Mouse (Mus musculus) kidney, adult 2 months (tissue): Measurements from ENCODE around the gene Haus2. TPM values are rescaled to one million over a fixed set of nuclear protein-coding genes. Genes with fewer than 3 reads are reported as not detected.

Experiments
- DNase-seq: peaks from one replicate; pipeline ENCODE4 v3.0.0; 2021
- H3K27ac ChIP-seq: fragments of 200-500 bp; 2 replicates; pipeline ENCODE4 v1.5.1; 2012; ENCODE audit warnings: low read depth, low read length, control low read depth, inconsistent platforms; ENCODE audit not compliant: insufficient read depth
- H3K27me3 ChIP-seq: fragments of 200-500 bp; replicated peaks from 2 replicates; pipeline ENCODE4 v1.6.1; 2012; ENCODE audit warnings: mild to moderate bottlenecking, moderate library complexity, low read length, inconsistent platforms; ENCODE audit not compliant: control insufficient read depth, insufficient read depth
- H3K36me3 ChIP-seq: fragments of 200-500 bp; 2 replicates; pipeline ENCODE4 v1.6.1; 2012; ENCODE audit warnings: mild to moderate bottlenecking, moderate library complexity, low read length, inconsistent platforms; ENCODE audit not compliant: control insufficient read depth, insufficient read depth
- H3K4me1 ChIP-seq: fragments of 200-500 bp; 2 replicates; pipeline ENCODE4 v1.6.1; 2011; ENCODE audit warnings: low read length; ENCODE audit not compliant: control insufficient read depth, insufficient read depth
- H3K4me3 ChIP-seq: fragments of 200-500 bp; 2 replicates; pipeline ENCODE4 v1.5.1; 2011; ENCODE audit warnings: mild to moderate bottlenecking, low read depth, low read length, control low read depth; ENCODE audit not compliant: insufficient read depth
- CTCF ChIP-seq: fragments of 200-500 bp; conservative IDR thresholded peaks from 2 replicates; pipeline ENCODE4 v1.5.1; 2011; ENCODE audit warnings: low read depth, mild to moderate bottlenecking, control low read depth, low read length, moderate library complexity, mixed read lengths; ENCODE audit not compliant: insufficient read depth, insufficient read length
- POLR2A ChIP-seq: fragments of 200-500 bp; IDR thresholded peaks from one replicate; pipeline ENCODE4 v1.6.1; 2011; ENCODE audit warnings: low read depth, low read length, control low read depth
- WGBS: fragments of 180-500 bp; shearing (Covaris S2); methylation state at CpG from one replicate; pipeline ENCODE4 v1.1.7; 2018; 5-methylcytosine and 5-hydroxymethylcytosine counted together
- polyA plus RNA-seq: library from polyadenylated mRNA; depleted of rRNA; stranded (reverse); fragments of >200 nt; gene quantifications from 2 replicates; pipeline ENCODE4 v1.2.3, GENCODE M21; 2012; rRNA removed

Gene Haus2
- polyA plus RNA-seq, 1 experiment: 3.2 TPM

DNA sequence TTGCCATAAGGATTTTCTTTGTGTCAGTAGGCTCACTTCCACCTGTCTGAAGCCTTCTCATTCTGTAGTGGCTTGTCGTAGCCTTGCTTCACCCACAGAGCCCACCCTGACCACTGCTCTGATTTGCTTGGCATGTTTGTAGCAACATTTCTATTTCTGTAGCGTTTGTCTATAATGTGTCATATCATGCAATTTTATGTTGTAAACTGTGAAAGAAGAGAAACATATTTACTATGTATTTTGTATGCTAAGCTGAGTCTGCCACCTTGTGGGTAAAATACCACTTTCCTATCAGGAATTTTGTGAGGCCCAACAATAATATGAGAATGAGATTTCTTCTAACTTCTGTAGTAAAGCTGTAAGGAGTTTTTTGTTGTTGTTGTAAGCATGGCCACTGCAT is 61.1 kb downstream of the Haus2 start:
- Histone ChIP-seq H3K4me3 (no peak overlapping the region), H3K4me1 (no peaks in the 10 kb centered on the region), H3K27me3 (no peaks in the 10 kb centered on the region), H3K36me3 (no peaks in the 10 kb centered on the region), H3K27ac (no peak overlapping the region)
- TF ChIP-seq POLR2A: no peak
- TF ChIP-seq CTCF: no peak
- no peak for DNase-seq
- WGBS: 76% methylated on average over 2 of the region's 2 CpGs

Other genes starting within 250 kb of the Haus2 start
- gene Ganc, start 205.5 kb upstream of the Haus2 start, polyA plus RNA-seq: 26.9 and 28.3 TPM in 2 replicates
- gene Tmem87a, start 205.3 kb upstream of the Haus2 start, polyA plus RNA-seq: 9.2 and 10.3 TPM in 2 replicates
- gene Capn3, start 153.4 kb upstream of the Haus2 start, polyA plus RNA-seq: 0.48 and 1.0 TPM in 2 replicates
- gene Zfp106, start 45.5 kb upstream of the Haus2 start, polyA plus RNA-seq: 67.0 and 86.9 TPM in 2 replicates
- gene Snap23, start 41.7 kb upstream of the Haus2 start, polyA plus RNA-seq: 12.6 and 19.0 TPM in 2 replicates
- gene Lrrc57, start 137 bp downstream of the Haus2 start, polyA plus RNA-seq: 10.3 and 10.6 TPM in 2 replicates
- 4.4 and 5.3 TPM in 2 replicates for gene Stard9, start 19.7 kb downstream of the Haus2 start, polyA plus RNA-seq
- 14.8 and 18.4 TPM in 2 replicates for gene Cdan1, start 240.7 kb downstream of the Haus2 start, polyA plus RNA-seq
- 2.6 and 2.9 TPM in 2 replicates for gene Ttbk2, start 241.2 kb downstream of the Haus2 start, polyA plus RNA-seq